Comparison of ENCODE assay signal across 12 mouse cellular contexts in the genomic region with DNA sequence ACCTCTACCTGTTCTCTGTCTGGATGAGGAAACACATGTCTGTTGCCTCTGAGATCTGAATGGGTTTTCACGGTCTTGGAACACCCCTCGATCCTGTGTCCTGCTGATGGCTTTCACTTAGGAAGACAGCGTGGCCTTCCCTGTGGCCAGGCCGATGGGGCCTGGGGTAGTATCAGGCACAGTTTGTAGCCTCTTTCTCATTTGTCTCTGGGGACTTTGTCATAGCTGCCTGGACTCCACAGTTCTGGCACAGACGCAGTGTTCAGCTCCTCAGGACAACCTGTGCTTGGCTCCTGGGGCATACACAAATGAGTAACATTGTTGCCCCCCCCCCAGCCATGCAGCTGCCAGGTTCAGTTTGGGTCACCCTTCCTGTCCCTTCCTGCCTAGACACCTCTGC. TPM values are rescaled to one million over a fixed set of nuclear protein-coding genes. Genes with fewer than 3 reads are reported as not detected.
DNase-seq lines count a peak whose midpoint lies in the region; ATAC-seq and TF ChIP-seq lines count a peak whose summit lies in the region.
"Had no signal": no experiment of that assay in that cellular context is flagged by ENCODE, and none has a peak within 500 bp of the region (broad histone marks: within the 10 kb centered on the region; RNA-seq: fewer than 3 reads in every experiment).

No protein-coding gene starts in this region.

- no peak overlapping the region for H3K4me3 ChIP-seq in heart, embryonic 10.5 days
- H3K4me3 ChIP-seq in limb, embryonic 13.5 days = no peak overlapping the region
- H3K4me3 ChIP-seq in limb, embryonic 10.5 days = no peak overlapping the region
- no peak overlapping the region for H3K4me3 ChIP-seq in heart, postnatal 0 days (ENCODE audit: low read depth, low read length)
- no peak overlapping the region for H3K4me3 ChIP-seq in stomach, embryonic 15.5 days (replicated peaks)
- H3K4me3 ChIP-seq: embryonic facial prominence, embryonic 10.5 days; midbrain, embryonic 13.5 days had no signal

- H3K4me1 ChIP-seq in heart, embryonic 10.5 days = peaks cover 49% of the 10 kb centered on the region
- peaks cover 58% of the 10 kb centered on the region for H3K4me1 ChIP-seq in limb, embryonic 13.5 days
- peaks cover 67% of the 10 kb centered on the region for H3K4me1 ChIP-seq in limb, embryonic 10.5 days
- H3K4me1 ChIP-seq in heart, postnatal 0 days (ENCODE audit: control insufficient read depth, insufficient read depth) = peaks cover 27% of the 10 kb centered on the region
- H3K4me1 ChIP-seq in stomach, embryonic 15.5 days = peaks cover 43% of the 10 kb centered on the region

- H3K4me2 ChIP-seq in limb, embryonic 13.5 days (replicated peaks) = no peak overlapping the region
- H3K4me2 ChIP-seq in heart, postnatal 0 days (ENCODE audit: low read depth, low read length) = no peak overlapping the region
- H3K4me2 ChIP-seq in stomach, embryonic 15.5 days = no peak overlapping the region
- H3K4me2 ChIP-seq: midbrain, embryonic 13.5 days had no signal

- 80% methylated on average over 5 of the region's 5 CpGs for WGBS in heart, embryonic 10.5 days
- 80% methylated on average over 5 of the region's 5 CpGs for WGBS in limb, embryonic 13.5 days
- 91% methylated on average over 5 of the region's 5 CpGs for WGBS in limb, embryonic 10.5 days
- 52% methylated on average over 5 of the region's 5 CpGs for WGBS in heart, postnatal 0 days
- WGBS in stomach, embryonic 15.5 days = 68% methylated on average over 5 of the region's 5 CpGs

- no peak for ATAC-seq in limb, embryonic 13.5 days (ENCODE audit: low FRiP score, low read depth)
- peak; percentile 10 for ATAC-seq in heart, postnatal 0 days (ENCODE audit: insufficient read depth, low read depth)
- ATAC-seq in stomach, embryonic 15.5 days (ENCODE audit: insufficient read depth, low FRiP score, low read depth) = no peak
- ATAC-seq: activated CD4-positive, CD25-positive, alpha-beta regulatory T cell, adult 4 months had no signal

- peaks cover 36% of the 10 kb centered on the region for H3K27me3 ChIP-seq in heart, embryonic 10.5 days (ENCODE audit: insufficient read depth, poor library complexity, severe bottlenecking)
- no peaks in the 10 kb centered on the region for H3K27me3 ChIP-seq in limb, embryonic 13.5 days
- H3K27me3 ChIP-seq in limb, embryonic 10.5 days (ENCODE audit: low read depth, poor library complexity, severe bottlenecking) = peaks cover 54% of the 10 kb centered on the region
- no peaks in the 10 kb centered on the region for H3K27me3 ChIP-seq in heart, postnatal 0 days (ENCODE audit: control insufficient read depth, insufficient read depth, low read length)
- H3K27me3 ChIP-seq in stomach, embryonic 15.5 days (replicated peaks) = no peaks in the 10 kb centered on the region
- H3K27me3 ChIP-seq: midbrain, embryonic 13.5 days had no signal

- DNase-seq in heart, adult 8-10 months (ENCODE audit: low spot score) = peak; percentile 57
- DNase-seq in heart, embryonic 10.5 days (ENCODE audit: low spot score) = no peak
- DNase-seq in limb, embryonic 10.5 days (ENCODE audit: low spot score) = no peak
- DNase-seq in heart, postnatal 0 days (ENCODE audit: low spot score) = no peak
- no peak for DNase-seq in embryo, embryonic 10 days (ENCODE audit: low spot score)
- DNase-seq: cerebellum, adult 9-11 months; thymus, postnatal 36 days had no signal

- TF ChIP-seq EP300 in heart, postnatal 0 days (IDR thresholded peaks at IDR 0.05; ENCODE audit: low read depth) = no peak

- H3K27ac ChIP-seq in heart, embryonic 10.5 days = no peak overlapping the region
- no peak overlapping the region for H3K27ac ChIP-seq in limb, embryonic 13.5 days
- no peak overlapping the region for H3K27ac ChIP-seq in limb, embryonic 10.5 days
- no peak overlapping the region for H3K27ac ChIP-seq in heart, postnatal 0 days (ENCODE audit: low read depth)
- H3K27ac ChIP-seq in stomach, embryonic 15.5 days = peak overlapping the region; percentile 71; the same call in 1 of the 2 replicates
- H3K27ac ChIP-seq: embryonic facial prominence, embryonic 10.5 days; midbrain, embryonic 13.5 days had no signal

- H3K36me3 ChIP-seq in heart, embryonic 10.5 days = no peaks in the 10 kb centered on the region
- H3K36me3 ChIP-seq in limb, embryonic 13.5 days = no peaks in the 10 kb centered on the region
- no peaks in the 10 kb centered on the region for H3K36me3 ChIP-seq in limb, embryonic 10.5 days
- no peaks in the 10 kb centered on the region for H3K36me3 ChIP-seq in heart, postnatal 0 days (replicated peaks; ENCODE audit: control insufficient read depth, insufficient read depth, low read length)
- H3K36me3 ChIP-seq in stomach, embryonic 15.5 days = no peaks in the 10 kb centered on the region
- H3K36me3 ChIP-seq: embryonic facial prominence, embryonic 10.5 days; midbrain, embryonic 13.5 days had no signal

- H3K9ac ChIP-seq in limb, embryonic 13.5 days = 0 out of 2 replicates have a peak overlapping the region, but pooled peaks have one; percentile 25
- H3K9ac ChIP-seq in heart, postnatal 0 days (replicated peaks; ENCODE audit: low read depth, low read length) = no peak overlapping the region
- H3K9ac ChIP-seq in stomach, embryonic 15.5 days = no peak overlapping the region
- H3K9ac ChIP-seq: midbrain, embryonic 13.5 days had no signal

- H3K9me3 ChIP-seq in heart, embryonic 10.5 days = no peaks in the 10 kb centered on the region
- H3K9me3 ChIP-seq in limb, embryonic 13.5 days = no peaks in the 10 kb centered on the region
- no peaks in the 10 kb centered on the region for H3K9me3 ChIP-seq in limb, embryonic 10.5 days (replicated peaks)
- no peaks in the 10 kb centered on the region for H3K9me3 ChIP-seq in heart, postnatal 0 days (replicated peaks; ENCODE audit: control insufficient read depth, low read length)
- H3K9me3 ChIP-seq in stomach, embryonic 15.5 days = no peaks in the 10 kb centered on the region
- H3K9me3 ChIP-seq: embryonic facial prominence, embryonic 10.5 days; midbrain, embryonic 13.5 days had no signal

- TF ChIP-seq CTCF in heart, postnatal 0 days (IDR thresholded peaks at IDR 0.05; ENCODE audit: low read depth) = no peak

RNA-seq across cellular contexts. Expression of a gene that starts 17.5 kb away (rescaled TPM):
- 1 to 10 TPM; 3.7 to 5.1 (median 4.1) TPM for total RNA-seq in heart, adult 8-10 months (2022)
- 9.3 and 13.6 TPM in 2 replicates for polyA plus RNA-seq in heart, embryonic 10.5 days (2016; fragmentation: Nextera tagmentation; extraction: Ambion mirVana)
- 17.9 and 19.5 TPM in 2 replicates for polyA plus RNA-seq in limb, embryonic 13.5 days (2015; fragmentation: Nextera tagmentation; extraction: Ambion mirVana)
- polyA plus RNA-seq in limb, embryonic 10.5 days (2016; fragmentation: Nextera tagmentation; extraction: Ambion mirVana) = 6.9 and 9.6 TPM in 2 replicates
- total RNA-seq in heart, postnatal 0 days (2014; rRNA removed; ENCODE audit: low replicate concordance) = 4.4 and 5.0 TPM in 2 replicates
- polyA plus RNA-seq in heart, postnatal 0 days (2015; fragmentation: Nextera tagmentation; extraction: Ambion mirVana) = 3.6 and 4.0 TPM in 2 replicates
- 14.7 and 16.0 TPM in 2 replicates for polyA plus RNA-seq in stomach, embryonic 15.5 days (2015; fragmentation: Nextera tagmentation; extraction: Ambion mirVana)
- polyA plus RNA-seq: activated CD4-positive, CD25-positive, alpha-beta regulatory T cell, adult 4 months had no signal

RNA-seq across cellular contexts. Expression of a gene that starts 24.2 kb away (rescaled TPM):
- total RNA-seq in heart, adult 8-10 months (2022) = 10 to 100 TPM; 39.5 to 50.6 (median 45.2) TPM
- polyA plus RNA-seq in heart, embryonic 10.5 days (2016; fragmentation: Nextera tagmentation; extraction: Ambion mirVana) = 71.5 and 91.3 TPM in 2 replicates
- polyA plus RNA-seq in limb, embryonic 13.5 days (2015; fragmentation: Nextera tagmentation; extraction: Ambion mirVana) = 78.3 and 79.9 TPM in 2 replicates
- 126 and 133 TPM in 2 replicates for polyA plus RNA-seq in limb, embryonic 10.5 days (2016; fragmentation: Nextera tagmentation; extraction: Ambion mirVana)
- 54.0 and 106 TPM in 2 replicates for total RNA-seq in heart, postnatal 0 days (2014; rRNA removed; ENCODE audit: low replicate concordance)
- 48.6 and 49.4 TPM in 2 replicates for polyA plus RNA-seq in heart, postnatal 0 days (2015; fragmentation: Nextera tagmentation; extraction: Ambion mirVana)
- polyA plus RNA-seq in stomach, embryonic 15.5 days (2015; fragmentation: Nextera tagmentation; extraction: Ambion mirVana) = 76.7 and 78.1 TPM in 2 replicates

RNA-seq across cellular contexts. Expression of a gene that starts 44.0 kb away (rescaled TPM):
- total RNA-seq in heart, adult 8-10 months (2022) = 1 to 10 TPM; 1.7 to 3.5 (median 2.8) TPM
- 1.4 and 1.5 TPM in 2 replicates for polyA plus RNA-seq in heart, embryonic 10.5 days (2016; fragmentation: Nextera tagmentation; extraction: Ambion mirVana)
- polyA plus RNA-seq in limb, embryonic 13.5 days (2015; fragmentation: Nextera tagmentation; extraction: Ambion mirVana) = 0.31 and 0.33 TPM in 2 replicates
- polyA plus RNA-seq in limb, embryonic 10.5 days (2016; fragmentation: Nextera tagmentation; extraction: Ambion mirVana) = 0.39 and 0.45 TPM in 2 replicates
- total RNA-seq in heart, postnatal 0 days (2014; rRNA removed; ENCODE audit: low replicate concordance) = 0.04 and 0.11 TPM in 2 replicates
- 0.95 and 1.1 TPM in 2 replicates for polyA plus RNA-seq in heart, postnatal 0 days (2015; fragmentation: Nextera tagmentation; extraction: Ambion mirVana)
- polyA plus RNA-seq in stomach, embryonic 15.5 days (2015; fragmentation: Nextera tagmentation; extraction: Ambion mirVana) = 1.7 and 1.8 TPM in 2 replicates
